In the genomic region with DNA sequence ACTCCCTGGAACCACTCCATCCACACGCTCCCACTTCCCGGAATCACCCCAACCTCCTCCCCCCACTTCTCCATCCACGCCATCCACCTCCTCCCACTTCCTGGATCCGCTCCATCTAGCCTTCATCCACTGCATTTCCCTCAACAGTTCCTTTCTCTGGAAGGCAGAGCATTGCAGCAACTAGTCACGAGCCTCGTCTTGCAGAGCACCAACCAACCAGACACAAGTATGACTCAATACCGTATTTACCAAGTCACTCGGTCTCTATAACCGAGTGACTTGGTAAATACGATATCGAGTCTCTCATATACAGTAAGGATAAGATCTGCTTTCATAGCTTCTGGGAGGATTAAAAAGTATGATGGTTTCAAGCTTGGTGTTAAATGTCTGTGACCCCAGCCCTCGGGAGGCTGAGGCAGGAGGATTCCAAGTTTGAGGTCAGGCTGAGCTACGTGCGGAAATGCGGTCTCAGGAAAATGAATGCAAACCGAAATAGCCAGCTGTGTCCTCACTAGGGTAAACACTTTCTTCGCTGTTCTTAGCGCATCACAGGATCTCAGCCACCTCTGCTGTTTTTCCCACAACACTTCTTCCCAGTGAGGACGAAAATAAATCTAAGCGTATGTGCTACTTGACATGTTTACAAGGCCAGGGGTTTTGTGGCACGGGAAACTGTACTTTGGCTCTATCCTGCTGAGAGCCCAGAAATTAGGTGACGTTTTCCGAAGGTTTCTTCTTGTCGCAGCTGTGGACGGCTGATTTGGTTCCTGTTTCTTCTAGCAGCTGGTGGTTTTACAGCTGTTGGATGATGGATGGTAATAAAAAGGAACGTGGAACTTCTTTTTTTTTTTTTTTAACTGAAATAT, we compare ENCODE assay signal across 10 mouse cellular contexts. TPM values are rescaled to one million over a fixed set of nuclear protein-coding genes. Genes with fewer than 3 reads are reported as not detected.
DNase-seq lines count a peak whose midpoint lies in the region; ATAC-seq lines count a peak whose summit lies in the region.
"Had no signal": no experiment of that assay in that cellular context is flagged by ENCODE, and none has a peak within 500 bp of the region (broad histone marks: within the 10 kb centered on the region; RNA-seq: fewer than 3 reads in every experiment).

No protein-coding gene starts in this region.

- H3K4me1 ChIP-seq in lung, embryonic 16.5 days (replicated peaks; ENCODE audit: control insufficient read depth, insufficient read depth, low read length) = 0 out of 2 replicates have a peak, but pooled peaks cover 2% of the 10 kb centered on the region

- H3K9ac ChIP-seq in lung, embryonic 16.5 days (ENCODE audit: low read length) = no peak overlapping the region

- no peaks in the 10 kb centered on the region for H3K9me3 ChIP-seq in lung, embryonic 16.5 days (ENCODE audit: control insufficient read depth, low read length)

- no peaks in the 10 kb centered on the region for H3K27me3 ChIP-seq in lung, embryonic 16.5 days (ENCODE audit: control insufficient read depth, insufficient read depth, low read depth, low read length)

- peak overlapping the region; percentile 30; the same call in 1 of the 2 replicates for H3K4me2 ChIP-seq in lung, embryonic 16.5 days (ENCODE audit: low read depth, low read length)

- 66% methylated on average over 26 of the region's 26 CpGs for WGBS in lung, embryonic 16.5 days

- peak; percentile 2 for DNase-seq in cerebellum, adult 11-12 months
- DNase-seq in cerebellum, postnatal 10 days = no peak
- DNase-seq in thymus, postnatal 4 days = peak; percentile 19
- DNase-seq in thymus, adult 18-20 months = no peak
- DNase-seq in layer of hippocampus, postnatal 25 days (ENCODE audit: extremely low spot score in 1 of 2, low spot score in 1 of 2) = no peak
- no peak for DNase-seq in right cerebral cortex, adult 18-20 months
- DNase-seq in neural tube, embryonic 10.5 days (ENCODE audit: extremely low spot score, low spot score) = no peak
- DNase-seq: adrenal gland, adult 8-10 months had no signal

- no peaks in the 10 kb centered on the region for H3K36me3 ChIP-seq in lung, embryonic 16.5 days (ENCODE audit: control insufficient read depth, insufficient read depth, low read length)

- H3K4me3 ChIP-seq in lung, embryonic 16.5 days (ENCODE audit: low read length) = no peak overlapping the region

- peak overlapping the region; percentile 9; the same call in 1 of the 2 replicates for H3K27ac ChIP-seq in lung, embryonic 16.5 days (ENCODE audit: low read length)

- ATAC-seq in lung, embryonic 16.5 days (ENCODE audit: low read depth) = 0 out of 2 replicates have a peak, but pooled peaks have one; percentile 10
- ATAC-seq: forebrain, embryonic 16.5 days had no signal

RNA-seq across cellular contexts. Expression of a gene that starts 48.1 kb away (rescaled TPM):
- polyA plus RNA-seq in lung, embryonic 16.5 days (2015; fragmentation: Nextera tagmentation; extraction: Ambion mirVana) = 0.36 and 0.58 TPM in 2 replicates
- 1 to 10 TPM; 6.1 to 6.2 TPM for total RNA-seq in layer of hippocampus, postnatal 25 days (2021)

Comparison
In these comparisons a context has a peak if more than half of its experiments do, and no peak if none do; other contexts are left out.
1. DNase-seq: peak in cerebellum, adult 11-12 months (single experiment) and thymus, postnatal 4 days (single experiment); none in cerebellum, postnatal 10 days (0 of 2), thymus, adult 18-20 months (0 of 2), layer of hippocampus, postnatal 25 days (0 of 2), right cerebral cortex, adult 18-20 months (single experiment) and neural tube, embryonic 10.5 days (single experiment).